ENCODE assay signal across 13 mouse cellular contexts in genomic region chr10:6020944-6021684, GRCm38 (mm10).
DNase-seq lines count a peak whose midpoint lies in the region; ATAC-seq and TF ChIP-seq lines count a peak whose summit lies in the region.
"Had no signal": no experiment of that assay in that cellular context is flagged by ENCODE, and none has a peak within 500 bp of the region (broad histone marks: within the 10 kb centered on the region; RNA-seq: fewer than 3 reads in every experiment).

No protein-coding gene starts in this region.

- no peak for TF ChIP-seq CTCF in kidney, adult 2 months (conservative IDR thresholded peaks at IDR 0.05; ENCODE audit: insufficient read depth, insufficient read length, low read depth, low read length)
- TF ChIP-seq CTCF in intestine, postnatal 0 days (IDR thresholded peaks at IDR 0.05; ENCODE audit: low read depth), result no peak

- DNase-seq in kidney, adult 2 months, result peak; percentile 4
- DNase-seq in midbrain, embryonic 11.5 days (ENCODE audit: low spot score, missing footprints), result no peak
- DNase-seq in midbrain, embryonic 14.5 days, result no peak
- no peak for DNase-seq in adrenal gland, postnatal 36 days
- DNase-seq in thymus, postnatal 4 days, result no peak
- DNase-seq: cerebellum, adult 9-11 months; gastrocnemius, postnatal 14 days; right cerebral cortex, postnatal 25 days had no signal

- no peaks in the 10 kb centered on the region for H3K9me3 ChIP-seq in kidney, embryonic 14.5 days (ENCODE audit: control insufficient read depth, low read length)
- H3K9me3 ChIP-seq in midbrain, embryonic 11.5 days (ENCODE audit: control insufficient read depth, low read length), result no peaks in the 10 kb centered on the region
- H3K9me3 ChIP-seq in midbrain, embryonic 14.5 days (ENCODE audit: control insufficient read depth, low read length), result no peaks in the 10 kb centered on the region
- no peaks in the 10 kb centered on the region for H3K9me3 ChIP-seq in heart, embryonic 16.5 days (replicated peaks; ENCODE audit: control insufficient read depth, low read length)
- no peaks in the 10 kb centered on the region for H3K9me3 ChIP-seq in intestine, postnatal 0 days (ENCODE audit: control insufficient read depth)
- H3K9me3 ChIP-seq: forebrain, embryonic 12.5 days; hindbrain, embryonic 10.5 days had no signal

- H3K27me3 ChIP-seq in kidney, adult 2 months (replicated peaks; ENCODE audit: control insufficient read depth, insufficient read depth, low read length), result no peaks in the 10 kb centered on the region
- no peaks in the 10 kb centered on the region for H3K27me3 ChIP-seq in kidney, embryonic 14.5 days (ENCODE audit: control insufficient read depth, insufficient read depth, low read length)
- H3K27me3 ChIP-seq in midbrain, embryonic 11.5 days (ENCODE audit: control insufficient read depth, insufficient read depth, low read length), result no peaks in the 10 kb centered on the region
- no peaks in the 10 kb centered on the region for H3K27me3 ChIP-seq in midbrain, embryonic 14.5 days (ENCODE audit: control insufficient read depth, insufficient read depth, low read length)
- no peaks in the 10 kb centered on the region for H3K27me3 ChIP-seq in heart, embryonic 16.5 days (ENCODE audit: control insufficient read depth, insufficient read depth, low read length)
- H3K27me3 ChIP-seq in intestine, postnatal 0 days (replicated peaks; ENCODE audit: control insufficient read depth, insufficient read depth, low read length), result no peaks in the 10 kb centered on the region
- H3K27me3 ChIP-seq: forebrain, embryonic 12.5 days had no signal

- TF ChIP-seq POLR2A in kidney, adult 2 months (IDR thresholded peaks at IDR 0.05; ENCODE audit: low read depth, low read length), result no peak

- WGBS in kidney, adult 2 months, result 47% methylated on average over 9 of the region's 9 CpGs
- 57% methylated on average over 9 of the region's 9 CpGs for WGBS in kidney, embryonic 14.5 days
- WGBS in midbrain, embryonic 11.5 days, result 55% methylated on average over 9 of the region's 9 CpGs
- WGBS in midbrain, embryonic 14.5 days, result 63% methylated on average over 9 of the region's 9 CpGs
- WGBS in heart, embryonic 16.5 days, result 27% methylated on average over 9 of the region's 9 CpGs
- WGBS in intestine, postnatal 0 days, result 48% methylated on average over 9 of the region's 9 CpGs

- no peak overlapping the region for H3K4me3 ChIP-seq in kidney, adult 2 months (ENCODE audit: insufficient read depth, low read depth, low read length)
- no peak overlapping the region for H3K4me3 ChIP-seq in kidney, embryonic 14.5 days (ENCODE audit: low read length)
- H3K4me3 ChIP-seq in midbrain, embryonic 11.5 days (ENCODE audit: low read depth, low read length), result no peak overlapping the region
- no peak overlapping the region for H3K4me3 ChIP-seq in midbrain, embryonic 14.5 days (replicated peaks; ENCODE audit: low read depth, low read length)
- no peak overlapping the region for H3K4me3 ChIP-seq in heart, embryonic 16.5 days (ENCODE audit: low read length)
- H3K4me3 ChIP-seq in intestine, postnatal 0 days (ENCODE audit: low read depth, low read length), result no peak overlapping the region
- H3K4me3 ChIP-seq: forebrain, embryonic 12.5 days; hindbrain, embryonic 10.5 days had no signal

- H3K27ac ChIP-seq in kidney, adult 2 months (ENCODE audit: insufficient read depth, low read depth, low read length), result no peak overlapping the region
- no peak overlapping the region for H3K27ac ChIP-seq in kidney, embryonic 14.5 days (ENCODE audit: low read depth, low read length)
- no peak overlapping the region for H3K27ac ChIP-seq in midbrain, embryonic 11.5 days (ENCODE audit: low read depth, low read length)
- H3K27ac ChIP-seq in midbrain, embryonic 14.5 days (replicated peaks; ENCODE audit: low read depth, low read length), result no peak overlapping the region
- no peak overlapping the region for H3K27ac ChIP-seq in heart, embryonic 16.5 days (ENCODE audit: low read length)
- no peak overlapping the region for H3K27ac ChIP-seq in intestine, postnatal 0 days (ENCODE audit: low read depth, low read length)
- H3K27ac ChIP-seq: forebrain, embryonic 12.5 days; hindbrain, embryonic 10.5 days had no signal

- no peak for ATAC-seq in kidney, embryonic 14.5 days (ENCODE audit: low FRiP score, low TSS enrichment)
- ATAC-seq in midbrain, embryonic 11.5 days (ENCODE audit: low FRiP score), result 0 out of 2 replicates have a peak, but pooled peaks have one; percentile 27
- no peak for ATAC-seq in midbrain, embryonic 14.5 days (ENCODE audit: low FRiP score, low TSS enrichment)
- peak; percentile 58 for ATAC-seq in heart, embryonic 16.5 days (replicated peaks; ENCODE audit: extremely low read depth, insufficient read depth, low FRiP score)
- ATAC-seq in intestine, postnatal 0 days, result peak; percentile 63; the same call in 1 of the 2 replicates

- no peaks in the 10 kb centered on the region for H3K36me3 ChIP-seq in kidney, adult 2 months (ENCODE audit: control insufficient read depth, insufficient read depth, low read length)
- H3K36me3 ChIP-seq in kidney, embryonic 14.5 days (ENCODE audit: control insufficient read depth, insufficient read depth, low read length), result no peaks in the 10 kb centered on the region
- no peaks in the 10 kb centered on the region for H3K36me3 ChIP-seq in midbrain, embryonic 11.5 days (ENCODE audit: control insufficient read depth, insufficient read depth, low read length)
- H3K36me3 ChIP-seq in midbrain, embryonic 14.5 days (ENCODE audit: control insufficient read depth, insufficient read depth, low read length), result no peaks in the 10 kb centered on the region
- no peaks in the 10 kb centered on the region for H3K36me3 ChIP-seq in heart, embryonic 16.5 days (ENCODE audit: control insufficient read depth, insufficient read depth)
- no peaks in the 10 kb centered on the region for H3K36me3 ChIP-seq in intestine, postnatal 0 days (ENCODE audit: control insufficient read depth, insufficient read depth)
- H3K36me3 ChIP-seq: forebrain, embryonic 12.5 days; hindbrain, embryonic 10.5 days had no signal

- H3K4me1 ChIP-seq in kidney, adult 2 months (ENCODE audit: control insufficient read depth, insufficient read depth, low read length), result no peaks in the 10 kb centered on the region
- no peaks in the 10 kb centered on the region for H3K4me1 ChIP-seq in kidney, embryonic 14.5 days (ENCODE audit: control insufficient read depth, insufficient read depth, low read length)
- H3K4me1 ChIP-seq in midbrain, embryonic 11.5 days (ENCODE audit: control insufficient read depth, insufficient read depth, low read length), result no peaks in the 10 kb centered on the region
- H3K4me1 ChIP-seq in midbrain, embryonic 14.5 days (ENCODE audit: control insufficient read depth, insufficient read depth, low read length), result no peaks in the 10 kb centered on the region
- peaks cover 6% of the 10 kb centered on the region; the same call in 1 of the 2 replicates for H3K4me1 ChIP-seq in heart, embryonic 16.5 days (ENCODE audit: control insufficient read depth, insufficient read depth, low read length)
- H3K4me1 ChIP-seq in intestine, postnatal 0 days (replicated peaks; ENCODE audit: control insufficient read depth, insufficient read depth, low read length), result no peaks in the 10 kb centered on the region
- H3K4me1 ChIP-seq: forebrain, embryonic 12.5 days; hindbrain, embryonic 10.5 days had no signal

- no peak overlapping the region for H3K9ac ChIP-seq in kidney, embryonic 14.5 days (ENCODE audit: low read depth, low read length)
- H3K9ac ChIP-seq in midbrain, embryonic 11.5 days (ENCODE audit: low read length), result no peak overlapping the region
- no peak overlapping the region for H3K9ac ChIP-seq in midbrain, embryonic 14.5 days (replicated peaks; ENCODE audit: low read length)
- no peak overlapping the region for H3K9ac ChIP-seq in heart, embryonic 16.5 days (ENCODE audit: low read length)
- H3K9ac ChIP-seq in intestine, postnatal 0 days (ENCODE audit: low read depth, low read length), result no peak overlapping the region
- H3K9ac ChIP-seq: forebrain, embryonic 12.5 days had no signal

- H3K4me2 ChIP-seq in kidney, embryonic 14.5 days (replicated peaks; ENCODE audit: low read depth, low read length), result no peak overlapping the region
- H3K4me2 ChIP-seq in midbrain, embryonic 11.5 days, result no peak overlapping the region
- H3K4me2 ChIP-seq in midbrain, embryonic 14.5 days (ENCODE audit: low read length), result no peak overlapping the region
- H3K4me2 ChIP-seq in heart, embryonic 16.5 days (ENCODE audit: low read depth, low read length), result no peak overlapping the region
- H3K4me2 ChIP-seq in intestine, postnatal 0 days (replicated peaks; ENCODE audit: low read depth), result no peak overlapping the region
- H3K4me2 ChIP-seq: forebrain, embryonic 12.5 days had no signal

Comparison
In these comparisons a context has a peak if more than half of its experiments do, and no peak if none do; other contexts are left out.
1. ATAC-seq: peak in midbrain, embryonic 11.5 days (single experiment), heart, embryonic 16.5 days (single experiment) and intestine, postnatal 0 days (single experiment); none in kidney, embryonic 14.5 days (single experiment) and midbrain, embryonic 14.5 days (single experiment).